Mouse (Mus musculus): ENCODE data around the gene Kif26b. TPM values are rescaled to one million over a fixed set of nuclear protein-coding genes. Genes with fewer than 3 reads are reported as not detected.

The Kif26b gene
- polyA plus RNA-seq, 1 experiment from 2014 or later: 0.10 TPM

DNA sequence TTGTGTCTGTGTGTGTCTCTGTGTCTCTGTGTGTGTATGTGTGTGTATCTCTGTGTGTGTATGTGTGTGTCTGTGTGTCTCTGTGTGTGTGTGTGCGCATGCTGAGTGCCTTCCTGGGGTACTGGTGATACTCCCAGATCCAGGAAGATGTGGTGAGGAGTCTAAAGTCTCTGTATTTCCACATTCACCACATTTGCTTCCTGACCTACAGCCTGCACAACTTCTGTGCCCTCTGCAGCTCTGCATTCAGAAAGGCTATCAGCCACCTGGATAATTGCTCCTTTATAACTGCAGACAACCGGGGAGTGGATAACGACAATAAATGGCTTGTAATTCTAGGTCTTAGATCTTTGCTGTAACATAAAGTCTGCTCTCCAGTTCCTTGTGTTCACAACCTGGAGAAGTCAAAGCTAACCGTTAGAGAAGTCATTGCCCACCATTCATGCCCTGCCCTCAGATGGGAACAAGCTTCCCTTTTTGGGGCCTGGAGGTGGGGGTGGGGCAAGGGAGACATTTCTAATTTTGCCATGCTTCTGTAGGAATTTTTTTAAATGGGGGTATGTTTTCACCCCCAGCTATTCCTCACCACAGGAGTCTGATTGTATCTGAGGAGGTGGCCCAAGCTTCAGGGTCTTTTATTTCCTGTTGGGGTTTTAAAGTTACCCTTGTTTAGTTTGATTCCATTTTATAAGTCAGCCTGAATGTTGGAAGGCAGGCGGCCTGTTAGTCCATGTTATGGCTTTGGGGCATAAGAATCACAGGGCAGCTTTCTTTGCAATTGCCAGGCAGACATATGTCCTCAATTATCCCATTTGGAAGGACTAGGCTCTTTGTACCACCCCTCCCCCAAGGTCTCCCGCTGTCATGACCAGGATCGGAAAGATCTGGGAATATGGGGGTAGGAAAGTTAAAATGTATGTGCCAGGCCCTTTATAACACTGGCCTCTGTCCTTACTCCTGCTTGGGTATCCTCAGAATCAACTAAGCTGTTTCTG is 39.9 kb downstream of the Kif26b start:
- no peaks in the 10 kb centered on the region for H3K27me3 ChIP-seq
- DNase-seq (no peak), ATAC-seq (ENCODE audit: low read depth) (no peak)
- H3K9me3 ChIP-seq (replicated peaks): no peaks in the 10 kb centered on the region
- no peak overlapping the region for H3K9ac ChIP-seq
- no peak overlapping the region for H3K27ac ChIP-seq
- H3K36me3 ChIP-seq: no peaks in the 10 kb centered on the region
- H3K4me3 ChIP-seq (replicated peaks): no peak overlapping the region
- H3K4me1 ChIP-seq (replicated peaks): no peaks in the 10 kb centered on the region
- no peak overlapping the region for H3K4me2 ChIP-seq
- 53% methylated on average over 7 of the region's 7 CpGs for WGBS (ENCODE audit: insufficient replicate concordance)

DNA sequence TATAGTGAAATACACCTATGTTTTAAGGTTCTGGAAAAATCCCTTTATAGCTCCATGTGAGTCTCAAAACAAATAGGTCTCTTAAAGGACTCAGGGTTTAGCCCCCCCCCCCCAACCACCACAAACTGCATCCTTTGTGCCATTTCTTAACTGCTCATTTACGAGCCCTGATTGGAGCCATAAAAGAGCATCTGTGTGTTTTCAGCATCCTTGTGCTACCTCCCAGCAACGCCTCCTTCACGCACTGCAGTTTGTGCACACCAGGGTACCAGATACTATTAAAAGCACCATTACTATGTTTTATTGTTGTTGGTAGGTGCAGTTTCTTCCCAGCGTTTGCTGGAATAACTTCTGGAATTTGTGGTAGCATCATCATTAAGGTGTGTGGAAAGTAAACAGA is 42.1 kb downstream of the Kif26b start:
- H3K9me3 ChIP-seq (replicated peaks): no peaks in the 10 kb centered on the region
- H3K27ac ChIP-seq: no peak overlapping the region
- WGBS (ENCODE audit: insufficient replicate concordance): 57% methylated on average over 4 of the region's 4 CpGs
- no peak overlapping the region for H3K4me2 ChIP-seq
- no peak for ATAC-seq (ENCODE audit: low read depth)
- H3K27me3 ChIP-seq: no peaks in the 10 kb centered on the region
- no peaks in the 10 kb centered on the region for H3K36me3 ChIP-seq
- no peak for DNase-seq
- no peak overlapping the region for H3K9ac ChIP-seq
- no peaks in the 10 kb centered on the region for H3K4me1 ChIP-seq (replicated peaks)
- H3K4me3 ChIP-seq (replicated peaks): no peak overlapping the region

DNA sequence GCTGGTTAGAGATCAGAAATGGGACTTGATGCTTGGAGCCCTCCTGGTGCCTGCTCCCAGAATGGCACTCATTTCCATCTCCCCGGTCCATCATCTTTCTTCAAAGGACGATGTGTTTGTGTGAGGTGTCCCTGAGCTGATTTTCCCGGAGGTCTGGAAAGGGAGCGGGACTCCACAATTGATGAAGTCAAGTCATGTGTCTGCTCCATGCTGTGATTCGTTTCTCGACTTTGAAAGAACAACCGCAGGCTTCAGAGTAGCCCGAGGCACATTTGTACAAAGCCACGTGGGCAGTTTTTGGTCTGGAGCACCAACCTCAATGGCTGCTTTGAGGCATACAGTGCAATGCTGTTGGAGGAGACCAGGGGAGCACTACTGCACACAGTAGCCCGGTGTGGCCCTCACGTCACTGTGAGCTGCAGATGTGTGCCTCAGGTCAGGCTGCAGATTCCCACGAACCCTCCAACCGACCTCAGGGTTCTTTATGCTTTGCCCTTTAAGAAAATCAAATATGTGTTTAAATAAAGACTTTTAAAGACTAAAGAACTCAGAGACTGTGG is 43.0 kb downstream of the Kif26b start:
- H3K27me3 ChIP-seq: no peaks in the 10 kb centered on the region
- no peaks in the 10 kb centered on the region for H3K36me3 ChIP-seq
- H3K4me2 ChIP-seq: no peak overlapping the region
- no peak overlapping the region for H3K9ac ChIP-seq
- no peaks in the 10 kb centered on the region for H3K4me1 ChIP-seq (replicated peaks)
- H3K4me3 ChIP-seq (replicated peaks): no peak overlapping the region
- no peak overlapping the region for H3K27ac ChIP-seq
- no peak for ATAC-seq (ENCODE audit: low read depth)
- H3K9me3 ChIP-seq (replicated peaks): no peaks in the 10 kb centered on the region
- no peak for DNase-seq
- WGBS (ENCODE audit: insufficient replicate concordance): 64% methylated on average over 13 of the region's 13 CpGs

DNA sequence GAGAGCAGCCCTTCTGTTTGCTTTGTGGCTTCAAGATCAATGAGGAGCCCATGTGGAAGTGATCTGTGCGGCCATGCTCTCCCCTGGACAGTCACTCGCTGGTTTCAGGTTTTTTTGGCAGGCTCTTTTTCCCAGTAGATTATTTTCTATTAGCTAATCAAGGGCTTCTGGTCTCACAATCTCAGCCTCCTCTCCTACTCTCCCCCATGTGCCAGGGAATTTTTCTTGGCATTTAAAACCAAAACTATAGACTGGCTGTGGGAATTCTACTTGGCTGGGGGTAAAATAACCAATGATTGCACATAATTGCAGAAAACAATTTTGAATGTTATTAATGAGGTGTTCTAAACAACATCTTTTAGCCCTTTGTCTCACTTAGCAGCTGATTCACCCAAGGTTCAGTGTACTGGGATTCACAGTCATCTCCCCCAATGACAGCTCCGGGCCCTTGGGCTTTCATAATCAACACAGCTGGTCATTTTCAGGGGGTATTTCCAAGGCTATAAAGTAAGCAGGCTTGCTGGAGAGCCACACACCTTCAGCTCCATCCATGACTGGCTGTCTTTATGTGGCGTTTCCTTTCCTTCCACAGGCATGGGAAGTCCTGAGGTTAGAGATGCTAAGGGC is 44.6 kb downstream of the Kif26b start:
- H3K9ac ChIP-seq: no peak overlapping the region
- H3K4me3 ChIP-seq (replicated peaks): no peak overlapping the region
- no peaks in the 10 kb centered on the region for H3K36me3 ChIP-seq
- H3K27ac ChIP-seq: no peak overlapping the region
- 50% methylated on average over 4 of the region's 4 CpGs for whole genome bisulfite sequencing (ENCODE audit: insufficient replicate concordance)
- no peak overlapping the region for H3K4me2 ChIP-seq
- H3K9me3 ChIP-seq (replicated peaks): no peaks in the 10 kb centered on the region
- H3K4me1 ChIP-seq (replicated peaks): no peaks in the 10 kb centered on the region
- ATAC-seq (ENCODE audit: low read depth) (no peak), DNase-seq (no peak)
- H3K27me3 ChIP-seq: no peaks in the 10 kb centered on the region

DNA sequence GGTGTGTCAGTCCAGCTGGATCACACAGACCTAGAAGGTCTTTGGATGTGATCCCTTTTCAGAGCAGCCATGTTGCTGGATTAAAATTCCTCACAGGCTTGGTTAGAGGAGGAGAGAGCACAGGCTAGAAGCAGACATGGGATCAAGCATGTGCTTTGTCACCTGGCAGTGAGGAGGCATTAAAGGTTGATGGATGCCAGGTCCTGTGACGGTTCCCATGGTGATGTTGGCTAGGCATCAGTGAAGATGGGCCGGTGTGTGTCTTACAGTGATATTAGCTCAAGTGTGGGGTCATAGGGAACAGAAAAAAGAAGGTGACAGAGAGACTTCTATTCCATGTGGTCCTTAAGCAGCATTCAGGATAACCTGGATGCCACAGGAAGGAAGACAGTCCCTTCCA is 46.8 kb downstream of the Kif26b start:
- Histone ChIP-seq H3K9me3 (replicated peaks) (no peaks in the 10 kb centered on the region), H3K27ac (no peak overlapping the region), H3K4me2 (no peak overlapping the region), H3K27me3 (no peaks in the 10 kb centered on the region), H3K9ac (no peak overlapping the region), H3K36me3 (no peaks in the 10 kb centered on the region), H3K4me3 (replicated peaks) (no peak overlapping the region), H3K4me1 (replicated peaks) (no peaks in the 10 kb centered on the region)
- ATAC-seq (ENCODE audit: low read depth) (no peak), DNase-seq (no peak)
- WGBS (ENCODE audit: insufficient replicate concordance): 71% methylated on average over 2 of the region's 2 CpGs

DNA sequence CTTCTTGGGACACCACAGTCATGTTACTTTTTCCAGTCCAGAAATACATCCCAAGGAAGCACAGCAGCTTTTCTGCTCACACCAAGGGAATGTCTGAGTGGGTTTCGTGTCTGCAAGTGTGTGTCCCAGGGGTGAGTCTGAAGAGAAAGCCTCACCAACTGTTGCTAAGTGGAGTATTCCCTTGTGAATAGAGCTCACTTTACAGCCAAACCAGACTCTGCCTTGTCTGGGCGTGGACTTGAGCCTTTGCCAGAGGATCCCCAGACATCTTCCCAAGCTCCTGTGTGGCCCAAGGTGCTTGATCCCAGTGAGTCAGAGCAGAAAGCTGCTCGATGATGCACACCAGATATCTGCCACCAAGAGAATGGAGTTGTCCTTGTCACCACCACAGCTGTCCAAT is 48.0 kb downstream of the Kif26b start:
- H3K9ac ChIP-seq: no peak overlapping the region
- no peaks in the 10 kb centered on the region for H3K27me3 ChIP-seq
- no peak for DNase-seq
- no peak for ATAC-seq (ENCODE audit: low read depth)
- H3K4me3 ChIP-seq (replicated peaks): no peak overlapping the region
- H3K4me2 ChIP-seq: no peak overlapping the region
- WGBS (ENCODE audit: insufficient replicate concordance): 53% methylated on average over 3 of the region's 3 CpGs
- no peaks in the 10 kb centered on the region for H3K36me3 ChIP-seq
- H3K27ac ChIP-seq: no peak overlapping the region
- no peaks in the 10 kb centered on the region for H3K4me1 ChIP-seq (replicated peaks)
- H3K9me3 ChIP-seq (replicated peaks): no peaks in the 10 kb centered on the region

DNA sequence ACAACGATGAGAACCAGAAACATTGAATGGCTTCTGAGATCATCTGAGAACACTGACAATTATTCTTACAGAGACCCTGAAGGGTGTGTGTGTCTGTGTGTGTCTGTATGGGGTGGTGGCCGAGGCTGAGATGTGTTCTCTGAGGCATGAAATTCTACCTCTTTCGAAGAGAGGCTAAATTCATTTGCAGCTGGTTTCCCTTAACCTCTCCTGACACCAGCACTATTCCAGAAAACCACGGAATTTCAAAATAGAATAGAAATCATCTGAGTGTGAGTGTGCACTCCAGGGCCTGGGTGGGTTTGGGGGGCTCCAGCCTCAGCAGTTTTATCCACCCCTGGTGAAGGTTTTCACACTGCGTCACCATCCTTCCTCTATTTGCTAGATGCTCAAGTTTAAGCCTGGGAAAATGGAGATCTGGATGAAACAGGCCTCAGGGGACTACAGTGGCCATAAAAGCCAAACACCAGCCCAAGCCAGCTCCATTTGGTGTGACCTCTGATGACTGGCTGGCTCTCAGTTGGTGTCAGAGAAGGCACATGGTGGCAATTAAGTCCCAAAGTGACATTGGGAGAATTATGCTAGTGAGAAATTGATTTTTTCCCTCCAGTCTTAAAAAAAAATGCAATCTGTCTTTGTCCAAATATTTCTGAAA is 56.6 kb downstream of the Kif26b start:
- H3K9me3 ChIP-seq (replicated peaks): no peaks in the 10 kb centered on the region
- no peaks in the 10 kb centered on the region for H3K36me3 ChIP-seq
- WGBS (ENCODE audit: insufficient replicate concordance): 51% methylated on average over 5 of the region's 5 CpGs
- H3K27ac ChIP-seq: no peak overlapping the region
- ATAC-seq (ENCODE audit: low read depth) (no peak), DNase-seq (no peak)
- H3K27me3 ChIP-seq: no peaks in the 10 kb centered on the region
- H3K4me1 ChIP-seq (replicated peaks): no peaks in the 10 kb centered on the region
- no peak overlapping the region for H3K4me3 ChIP-seq (replicated peaks)
- no peak overlapping the region for H3K4me2 ChIP-seq
- no peak overlapping the region for H3K9ac ChIP-seq

DNA sequence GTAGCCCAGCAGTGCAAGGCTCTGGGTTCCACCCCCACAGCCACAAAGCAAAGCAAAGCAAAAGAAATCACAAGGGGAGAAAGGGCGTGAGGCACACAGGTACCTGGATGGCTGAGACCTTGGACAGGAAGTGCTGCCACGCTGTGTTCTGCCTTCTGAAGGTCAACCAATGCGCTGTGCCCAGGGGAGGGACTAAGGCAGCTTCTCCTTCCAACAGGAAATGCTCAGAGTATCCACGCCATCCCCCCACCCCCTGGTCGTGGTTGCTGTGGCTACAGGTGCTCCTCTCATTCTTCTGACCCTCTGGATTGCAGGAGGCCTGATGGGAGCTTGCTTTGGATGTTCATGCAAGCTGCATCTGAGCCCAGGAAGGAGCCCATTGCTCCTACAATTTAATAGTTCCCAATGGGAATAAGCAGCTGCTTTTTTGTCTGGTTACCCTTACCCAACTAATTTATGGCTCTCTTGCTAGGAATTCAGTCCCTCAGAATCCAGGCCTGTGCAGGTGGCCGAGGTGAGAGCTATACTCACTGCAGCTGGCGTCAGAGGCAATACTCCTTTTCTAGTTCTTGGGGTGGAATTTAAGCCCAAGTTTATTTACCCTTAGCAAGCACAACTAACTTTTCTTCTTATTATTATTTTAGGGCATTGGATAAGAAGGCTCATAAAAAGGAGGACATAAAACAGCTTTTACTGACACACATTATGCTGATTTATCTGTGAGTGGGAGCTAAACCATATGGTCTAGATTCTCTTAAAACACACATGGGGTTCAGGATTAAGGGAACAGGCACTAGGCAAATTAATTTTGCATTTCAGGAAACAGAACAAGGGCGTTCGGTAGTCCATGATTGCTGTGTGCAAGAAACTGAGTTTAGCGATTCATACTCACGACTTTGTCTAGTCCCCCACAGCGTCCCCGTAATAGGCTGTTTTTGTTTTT is 61.6 kb downstream of the Kif26b start:
- WGBS (ENCODE audit: insufficient replicate concordance): 58% methylated on average over 13 of the region's 13 CpGs
- no peak overlapping the region for H3K9ac ChIP-seq
- no peaks in the 10 kb centered on the region for H3K36me3 ChIP-seq
- no peak overlapping the region for H3K27ac ChIP-seq
- H3K4me2 ChIP-seq: no peak overlapping the region
- no peaks in the 10 kb centered on the region for H3K27me3 ChIP-seq
- no peak overlapping the region for H3K4me3 ChIP-seq (replicated peaks)
- no peaks in the 10 kb centered on the region for H3K9me3 ChIP-seq (replicated peaks)
- H3K4me1 ChIP-seq (replicated peaks): no peaks in the 10 kb centered on the region
- ATAC-seq (ENCODE audit: low read depth) (no peak), DNase-seq (no peak)

DNA sequence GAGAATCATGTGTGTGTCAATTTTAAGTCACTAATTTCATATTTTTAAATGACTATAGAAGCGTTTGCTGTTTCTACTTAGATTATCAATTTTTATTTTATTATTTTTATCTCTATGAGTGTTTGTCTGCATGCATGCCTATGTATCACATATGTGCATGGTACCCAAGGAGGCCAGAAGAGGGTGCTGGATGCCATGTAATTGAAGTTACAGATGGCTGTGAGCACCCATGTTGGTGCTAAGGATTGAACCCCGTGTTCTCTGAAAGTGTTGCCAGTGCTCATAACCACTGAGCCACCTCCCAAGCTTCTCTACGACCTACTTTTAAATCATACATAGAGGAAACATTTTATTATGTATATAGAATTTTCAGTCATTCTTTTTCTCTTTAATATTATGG is 68.2 kb downstream of the Kif26b start:
- no peaks in the 10 kb centered on the region for H3K9me3 ChIP-seq (replicated peaks)
- H3K27ac ChIP-seq: no peak overlapping the region
- H3K4me1 ChIP-seq (replicated peaks): no peaks in the 10 kb centered on the region
- DNase-seq (no peak), ATAC-seq (ENCODE audit: low read depth) (no peak)
- no peaks in the 10 kb centered on the region for H3K27me3 ChIP-seq
- WGBS (ENCODE audit: insufficient replicate concordance): 61% methylated on average over 3 of the region's 3 CpGs
- H3K36me3 ChIP-seq: no peaks in the 10 kb centered on the region
- H3K9ac ChIP-seq: no peak overlapping the region
- H3K4me2 ChIP-seq: no peak overlapping the region
- H3K4me3 ChIP-seq (replicated peaks): no peak overlapping the region

DNA sequence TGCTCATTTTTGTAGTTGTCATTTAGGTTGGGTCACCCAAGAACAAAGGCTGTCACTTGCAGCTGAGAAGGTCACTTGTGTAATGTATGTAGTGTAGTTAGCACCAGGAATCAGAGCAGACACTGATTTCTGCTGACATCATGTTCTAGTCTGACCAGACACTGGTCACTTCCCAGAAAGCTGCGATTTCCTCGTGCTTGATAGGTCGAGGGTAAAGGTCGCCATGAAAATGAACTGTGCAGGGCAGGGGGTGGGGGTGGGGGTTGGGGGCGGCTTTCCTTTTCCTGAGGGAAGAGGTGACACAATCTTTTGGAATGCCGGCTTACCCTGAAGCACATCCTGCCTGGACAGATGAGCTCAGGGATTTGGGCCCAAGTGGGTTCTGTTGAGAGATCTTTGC is 68.8 kb downstream of the Kif26b start:
- no peaks in the 10 kb centered on the region for H3K4me1 ChIP-seq (replicated peaks)
- ATAC-seq (ENCODE audit: low read depth) (no peak; the same call in 1 of the 2 replicates), DNase-seq (no peak)
- H3K9me3 ChIP-seq (replicated peaks): no peaks in the 10 kb centered on the region
- H3K27me3 ChIP-seq: no peaks in the 10 kb centered on the region
- 27% methylated on average over 6 of the region's 6 CpGs for WGBS (ENCODE audit: insufficient replicate concordance)
- no peaks in the 10 kb centered on the region for H3K36me3 ChIP-seq
- no peak overlapping the region for H3K27ac ChIP-seq
- H3K4me2 ChIP-seq: no peak overlapping the region
- no peak overlapping the region for H3K9ac ChIP-seq
- no peak overlapping the region for H3K4me3 ChIP-seq (replicated peaks)

Measured in liver, embryonic 13.5 days (tissue).